Mouse (Mus musculus) mesoderm, embryonic 11.5 days (tissue): ENCODE results near the gene Srd5a1.
"Not testable (repeated sequence)": the region's sequence is repeated elsewhere in the genome, so short reads cannot be mapped to it uniquely, and the experiment has no call there.

Experiments used
- DNase-seq: peaks from one replicate; pipeline ENCODE4 v3.0.0-alpha.2; 2012; ENCODE audit warnings: low read depth, low spot score

Srd5a1 gene

DNA sequence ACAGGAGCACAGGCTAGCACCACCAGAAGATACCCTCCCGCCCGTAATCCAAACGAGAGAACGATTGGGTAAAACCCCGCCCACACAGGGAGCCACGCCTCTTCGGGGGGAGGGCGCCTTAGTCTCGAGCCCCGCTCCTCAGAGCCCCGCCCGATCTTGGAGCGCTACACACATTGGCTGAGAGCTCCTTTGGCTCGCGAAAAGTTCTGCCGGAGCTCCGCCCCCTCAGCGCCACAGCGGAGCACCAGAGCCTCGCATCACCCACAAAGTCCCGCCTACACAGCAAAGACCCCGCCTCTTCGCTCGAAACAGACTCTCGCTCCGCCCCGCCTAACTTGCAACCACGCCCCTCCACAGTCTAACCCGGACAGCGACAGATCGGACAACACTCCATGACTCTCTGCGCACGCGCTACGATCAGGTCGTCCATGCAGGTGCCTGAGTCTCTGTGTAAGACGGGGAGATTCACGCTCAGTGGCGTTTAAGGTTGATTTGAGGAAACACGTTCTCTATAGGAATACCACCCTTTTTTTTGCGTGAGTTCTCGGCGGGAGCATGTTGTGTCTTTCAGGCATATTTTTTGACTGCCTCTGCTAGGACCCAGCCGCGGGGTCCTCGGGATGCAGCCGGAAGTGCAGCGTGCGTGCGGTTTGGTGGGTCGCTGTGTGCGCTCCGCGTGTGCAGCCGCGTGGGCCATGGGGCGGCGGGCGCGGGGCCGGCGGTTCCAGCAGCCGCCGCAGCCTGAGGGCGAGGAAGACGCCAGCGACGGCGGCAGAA, at the start of gene Srd5a1:
Gene Srd5a1, minus strand, starts transcription at position 45 of the 777 bp plus-strand sequence.
- peak; percentile 99 for DNase-seq

- no peak for DNase-seq
Measured at GRCm38 (mm10) chr13:69654508-69654907, 43.3 kb upstream of the Srd5a1 start.

- DNase-seq: no peak
Measured at GRCm38 (mm10) chr13:69646481-69646880, 35.2 kb upstream of the Srd5a1 start.

DNA sequence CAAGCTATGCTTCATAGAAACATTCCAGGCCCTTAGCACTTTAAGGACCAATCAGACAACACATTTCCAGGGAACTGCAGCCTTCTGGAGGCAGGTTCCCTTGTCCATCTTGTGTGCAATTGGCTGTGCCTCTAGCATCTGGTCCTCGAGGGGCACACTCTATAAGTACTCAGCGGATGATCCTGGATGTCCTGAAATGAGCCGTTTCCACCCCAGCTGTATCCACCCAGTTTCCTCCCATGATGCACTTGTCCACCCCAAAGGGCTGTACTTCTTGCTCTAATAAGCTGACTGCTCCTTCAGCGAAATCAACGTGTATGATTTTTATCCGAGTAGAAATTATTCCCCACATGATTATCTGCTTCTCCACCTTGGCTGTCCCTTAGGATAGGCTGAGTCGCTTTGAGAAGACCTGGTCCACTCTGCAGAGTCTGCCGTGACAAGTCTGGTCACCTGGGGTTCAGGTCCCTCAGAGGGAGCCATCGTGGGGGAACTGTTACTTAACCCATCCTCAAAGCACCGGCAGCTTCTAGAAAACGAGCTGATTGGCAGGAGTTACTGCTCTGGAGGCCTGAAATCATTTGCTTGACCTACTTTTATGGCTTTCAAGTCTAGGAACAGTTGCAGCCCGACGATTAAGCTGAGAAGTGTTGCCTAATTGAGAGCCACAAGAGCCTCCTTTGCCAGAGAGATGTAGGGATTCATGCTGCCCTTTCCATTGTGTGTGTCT, 34.6 kb upstream of the Srd5a1 start:
- DNase-seq: no peak

- no peak for DNase-seq
Measured at GRCm38 (mm10) chr13:69644427-69645166, 33.4 kb upstream of the Srd5a1 start.

- DNase-seq: no peak
Measured at GRCm38 (mm10) chr13:69643937-69644336, 32.7 kb upstream of the Srd5a1 start.

DNA sequence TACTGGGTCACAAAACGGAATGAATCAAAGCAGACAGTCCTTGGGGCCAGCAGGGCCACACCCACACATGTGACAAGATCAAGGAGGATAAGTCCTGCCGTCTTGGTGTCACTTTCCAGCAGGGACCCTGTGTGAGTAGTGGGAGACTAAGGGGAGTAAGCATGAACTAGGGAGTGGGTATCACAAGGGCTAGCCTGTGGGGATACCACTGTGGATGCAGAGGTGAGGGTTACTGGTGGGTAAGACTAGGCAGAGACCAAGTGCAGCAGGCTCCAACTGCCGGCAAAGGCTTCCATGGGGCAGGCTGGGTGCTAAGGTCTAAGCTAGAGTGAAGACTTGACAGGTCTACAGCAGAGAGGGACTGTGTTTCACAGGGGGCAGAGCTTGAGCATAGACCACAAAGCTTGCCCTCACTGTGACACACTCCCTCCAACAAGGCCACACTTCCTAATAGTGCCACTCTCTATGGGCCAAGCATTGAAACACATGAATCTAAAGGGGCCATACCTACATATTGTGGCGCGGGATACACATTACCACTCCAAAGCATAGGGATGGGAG, 31.5 kb upstream of the Srd5a1 start:
- DNase-seq: no peak

GRCm38 (mm10) chr13:69641017-69641416, 29.8 kb upstream of the Srd5a1 start:
- no peak for DNase-seq

DNA sequence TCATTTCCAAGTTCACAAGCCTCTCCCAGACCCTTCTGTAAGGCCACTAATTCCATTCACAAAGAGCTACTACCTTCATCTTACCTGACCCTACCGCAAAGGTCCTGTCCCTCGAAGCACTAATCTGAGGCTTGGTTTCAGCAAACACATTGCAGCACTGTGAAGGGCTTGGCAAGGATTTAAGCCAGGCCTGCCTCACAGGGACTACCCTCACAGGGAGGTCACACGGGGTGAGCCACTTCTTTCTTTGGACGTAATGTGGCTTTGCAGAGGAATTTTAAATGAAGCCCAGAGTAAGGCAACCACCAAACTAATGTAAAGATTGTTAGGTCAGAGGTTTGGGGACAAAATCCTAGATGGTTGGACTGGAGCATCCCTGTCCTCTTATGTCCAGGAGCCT, 29.3 kb upstream of the Srd5a1 start:
- no peak for DNase-seq

DNA sequence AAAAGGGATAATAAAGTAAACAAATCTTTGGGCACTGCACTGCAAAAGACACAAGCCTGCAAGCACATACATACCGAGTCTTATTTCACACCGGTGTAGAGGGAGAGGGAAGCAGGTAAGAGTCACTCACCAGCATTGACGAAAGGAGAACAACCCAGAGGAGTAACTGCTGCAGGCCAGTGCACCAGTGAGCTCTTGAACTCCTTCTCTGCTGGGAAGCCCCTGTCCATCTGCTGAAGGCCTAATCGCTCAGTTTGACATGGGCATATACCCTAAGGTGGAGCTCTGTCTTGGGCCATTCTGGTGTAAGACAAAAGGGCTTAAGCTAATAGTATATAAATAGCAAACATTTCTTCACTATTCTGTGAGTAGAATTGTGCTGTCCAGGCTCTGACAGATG, 28.9 kb upstream of the Srd5a1 start:
- no peak for DNase-seq

- no peak for DNase-seq
Measured at GRCm38 (mm10) chr13:69639251-69639650, 28.0 kb upstream of the Srd5a1 start.

GRCm38 (mm10) chr13:69638108-69638626, 26.9 kb upstream of the Srd5a1 start:
- no peak for DNase-seq

DNA sequence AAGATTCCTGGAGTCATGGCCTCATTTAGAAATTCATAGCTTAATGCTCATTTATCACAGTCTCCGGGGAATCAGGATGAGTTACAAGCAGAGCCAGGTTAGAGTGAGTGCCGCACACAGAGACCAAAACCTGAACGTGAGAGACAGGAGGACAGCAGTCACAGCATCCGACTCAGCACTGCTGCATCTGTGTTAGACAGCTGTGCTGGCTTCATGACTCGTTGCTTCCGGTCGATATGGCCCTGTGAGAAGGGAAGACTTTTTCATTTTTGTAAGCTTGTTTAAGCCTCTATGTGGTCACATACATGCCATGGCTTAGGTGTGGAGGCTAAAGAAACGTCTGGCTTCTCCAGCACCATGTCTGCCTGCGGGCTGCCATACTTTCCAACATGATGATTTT, 26.4 kb upstream of the Srd5a1 start:
- DNase-seq: no peak

DNA sequence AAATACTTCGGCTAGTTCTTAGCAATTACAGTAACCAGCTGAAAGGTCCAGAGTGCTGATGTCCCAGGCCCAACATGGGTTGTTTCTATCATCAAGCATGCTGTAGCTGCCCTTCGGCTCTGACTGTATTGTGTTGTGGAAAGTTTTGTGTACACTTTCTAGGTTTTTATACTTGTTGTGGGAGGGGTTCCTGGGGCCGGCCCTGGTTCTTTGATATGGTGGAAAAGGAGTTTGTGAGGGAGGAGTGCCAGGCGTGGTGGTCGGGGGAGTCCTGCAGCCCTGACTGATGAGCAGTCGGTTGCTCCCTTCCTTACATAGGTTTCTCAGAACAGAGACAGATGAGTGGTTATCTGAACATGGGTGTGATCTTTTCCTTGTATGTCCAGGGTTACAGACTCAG, 25.6 kb upstream of the Srd5a1 start:
- no peak for DNase-seq

DNA sequence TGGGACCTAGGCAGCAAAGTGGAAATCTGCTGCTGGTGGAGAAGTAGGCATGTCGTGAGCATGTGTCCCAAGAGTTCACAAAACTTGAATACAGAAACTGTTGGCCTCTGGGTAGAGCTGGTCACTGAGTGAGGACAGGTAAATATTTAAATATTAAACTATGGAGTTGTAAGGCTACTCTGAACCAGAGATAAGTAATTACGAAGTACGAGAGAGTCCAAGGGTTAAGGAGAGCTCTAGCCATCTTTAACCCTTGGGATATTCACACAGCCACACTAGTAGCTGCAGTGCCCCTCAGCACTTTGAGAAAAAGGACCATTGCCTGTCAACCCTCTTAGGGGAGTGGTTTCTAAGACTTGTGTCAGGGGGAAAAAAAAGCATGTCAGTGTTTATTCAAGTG, 25.1 kb upstream of the Srd5a1 start:
- DNase-seq: no peak

GRCm38 (mm10) chr13:69635836-69636235, 24.6 kb upstream of the Srd5a1 start:
- DNase-seq: not testable (repeated sequence)

DNA sequence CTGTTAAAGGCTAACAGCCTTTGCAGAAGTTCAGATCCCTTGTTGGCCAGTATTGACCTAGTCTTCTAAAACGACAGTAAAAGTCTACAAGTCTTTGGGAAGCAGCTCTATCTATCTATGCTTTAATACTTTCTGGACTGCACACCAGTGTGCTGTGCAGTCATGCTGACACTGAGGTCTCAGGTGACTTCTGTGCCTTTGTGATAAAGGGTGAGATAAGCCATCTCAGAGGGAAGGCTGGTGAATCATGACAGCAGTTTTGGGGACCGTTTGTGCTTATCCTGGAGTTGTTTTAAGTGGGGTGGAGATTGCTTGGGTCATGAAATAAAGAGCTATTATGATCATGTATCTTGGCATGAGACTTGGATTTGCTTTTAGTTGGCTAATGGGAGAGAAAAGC, 22.7 kb upstream of the Srd5a1 start:
- DNase-seq: no peak

GRCm38 (mm10) chr13:69633551-69633950, 22.3 kb upstream of the Srd5a1 start:
- DNase-seq: no peak

DNA sequence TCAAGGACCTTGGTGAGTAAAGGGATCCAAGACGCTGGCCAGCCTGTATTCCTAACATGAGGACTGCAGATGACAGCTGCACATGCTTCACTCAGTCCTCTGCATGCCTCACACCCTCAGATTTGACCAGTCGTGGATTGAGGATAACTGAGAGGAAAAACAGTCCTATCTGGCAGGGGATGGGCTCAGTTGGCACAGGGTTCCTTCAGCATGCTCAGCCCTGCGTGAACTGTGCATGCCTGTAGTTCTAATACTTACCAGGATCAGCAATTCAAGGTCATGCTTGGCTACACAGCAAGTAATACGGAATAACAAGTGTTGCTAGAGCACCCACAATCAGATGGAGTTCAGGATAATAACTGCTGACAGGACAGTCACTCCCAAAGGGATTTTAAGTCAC, 20.4 kb upstream of the Srd5a1 start:
- no peak for DNase-seq

DNA sequence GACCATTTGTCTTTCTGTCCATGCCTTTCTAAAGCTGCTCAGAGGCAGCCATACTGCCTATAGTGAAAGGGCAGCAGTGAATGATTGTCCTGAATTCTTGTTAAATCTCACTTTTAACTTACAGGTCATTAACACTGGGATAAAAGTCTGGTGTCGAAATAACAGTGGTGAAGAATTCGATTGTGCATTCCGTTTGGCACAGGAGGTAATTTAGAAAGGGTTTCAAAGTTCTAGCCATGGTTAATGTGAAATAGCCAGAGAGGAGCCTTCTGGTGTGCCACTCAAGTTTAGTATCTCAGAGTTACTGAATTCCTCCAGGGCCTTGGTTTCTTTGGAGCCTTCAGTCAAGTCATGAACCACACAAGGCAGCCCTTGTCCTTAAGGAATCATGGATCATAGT, 19.9 kb upstream of the Srd5a1 start:
- no peak for DNase-seq

DNA sequence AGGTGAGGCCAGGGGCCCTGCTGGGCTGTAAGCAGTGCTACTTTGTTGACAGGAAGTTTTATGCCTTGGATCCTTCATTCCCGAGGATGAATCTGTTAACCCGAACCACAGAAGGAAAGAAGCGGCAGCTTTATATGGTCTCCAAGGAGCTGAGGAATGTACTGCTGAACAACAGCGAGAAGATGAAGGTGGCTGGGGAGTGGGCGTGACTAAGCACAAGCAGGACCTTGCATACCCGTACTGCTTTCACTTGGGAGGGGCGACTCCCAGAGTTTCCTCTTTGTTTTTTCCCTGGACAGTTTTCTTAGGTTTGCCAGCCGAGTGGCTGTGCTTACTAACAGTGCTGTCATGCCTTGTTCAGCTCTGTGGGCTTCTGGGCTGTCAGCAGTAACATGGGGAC, 19.3 kb upstream of the Srd5a1 start:
- DNase-seq: no peak

DNA sequence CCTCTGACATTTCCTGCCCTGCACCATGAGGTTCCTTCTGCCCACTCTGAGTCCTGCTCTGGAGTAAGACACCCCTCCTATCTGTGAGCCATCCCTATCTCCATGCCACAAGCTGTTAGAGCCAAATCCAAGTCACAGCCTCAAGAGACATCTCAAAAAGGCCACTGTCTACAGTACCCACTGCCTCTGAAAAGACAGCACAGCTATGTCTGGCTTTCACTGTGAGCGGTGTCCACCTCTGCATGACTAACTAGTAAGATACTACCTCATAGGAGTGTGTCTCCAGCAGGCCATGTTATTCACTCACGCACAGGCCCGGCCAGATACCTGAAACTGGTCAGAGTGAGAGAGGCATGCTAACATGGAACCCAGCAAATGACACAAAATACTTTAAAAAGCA, 16.7 kb upstream of the Srd5a1 start:
- no peak for DNase-seq
